Mouse (Mus musculus) hindbrain, embryonic 14.5 days (tissue): ENCODE measurements around the gene Eml6. TPM values are rescaled to one million over a fixed set of nuclear protein-coding genes. Genes with fewer than 3 reads are reported as not detected.
"Not testable (repeated sequence)": the region's sequence is repeated elsewhere in the genome, so short reads cannot be mapped to it uniquely, and the experiment has no call there.

Experiments used
- ATAC-seq: fragments of 200-750 bp; cut with Nextera tagmentation; 2 replicates; pipeline ENCODE4 v1.8.0; 2017; ENCODE audit warnings: moderate number of reproducible peaks, mild to moderate bottlenecking, moderate TSS enrichment, moderate library complexity; ENCODE audit not compliant: low FRiP score
- DNase-seq: peaks from one replicate; pipeline ENCODE4 v3.0.0-alpha.2; 2015; ENCODE audit warnings: low spot score
- H3K27ac ChIP-seq: fragments of 300-500 bp; sonication (generic); 2 replicates; pipeline ENCODE4 v1.5.1; 2014; ENCODE audit warnings: mild to moderate bottlenecking, moderate library complexity
- H3K27me3 ChIP-seq: fragments of 300-500 bp; sonication (generic); 2 replicates; pipeline ENCODE4 v1.6.1; 2014; ENCODE audit warnings: mild to moderate bottlenecking, low read length, mixed read lengths; ENCODE audit not compliant: control insufficient read depth, insufficient read depth
- H3K36me3 ChIP-seq: fragments of 300-500 bp; sonication (generic); replicated peaks from 2 replicates; pipeline ENCODE4 v1.6.1; 2014; ENCODE audit not compliant: control insufficient read depth, insufficient read depth
- H3K4me1 ChIP-seq: fragments of 300-500 bp; sonication (generic); replicated peaks from 2 replicates; pipeline ENCODE4 v1.6.1; 2014; ENCODE audit warnings: antibody characterized with exemption, low read length, mixed read lengths; ENCODE audit not compliant: control insufficient read depth, insufficient read depth
- H3K4me2 ChIP-seq: fragments of 300-500 bp; sonication (generic); replicated peaks from 2 replicates; pipeline ENCODE4 v1.6.1; 2014; ENCODE audit warnings: mild to moderate bottlenecking, moderate library complexity
- H3K4me3 ChIP-seq: fragments of 300-500 bp; sonication (generic); replicated peaks from 2 replicates; pipeline ENCODE4 v1.5.1; 2014; ENCODE audit warnings: mild to moderate bottlenecking, low read length
- H3K9ac ChIP-seq: fragments of 300-500 bp; sonication (generic); 2 replicates; pipeline ENCODE4 v1.6.1; 2014
- H3K9me3 ChIP-seq: fragments of 300-500 bp; sonication (generic); 2 replicates; pipeline ENCODE4 v1.6.1; 2016; ENCODE audit warnings: low read length; ENCODE audit not compliant: control insufficient read depth
- WGBS: fragments of 180-500 bp; shearing (Covaris S2); extraction: QIAGEN DNeasy Blood & Tissue Kit; methylation state at CpG from one replicate; pipeline ENCODE4 v1.1.7; 2014; 5-methylcytosine and 5-hydroxymethylcytosine counted together
- polyA plus RNA-seq: library from polyadenylated mRNA; unstranded; fragments of >200 nt; fragmentation: Nextera tagmentation; extraction: Ambion mirVana; gene quantifications from 2 replicates; pipeline ENCODE4 v1.2.1, GENCODE M21; 2014

Gene Eml6
- polyA plus RNA-seq, 1 experiment from 2014 or later: 8.6 TPM

GRCm38 (mm10) chr11:29825271-29825718 lies 200.5 kb downstream of the Eml6 start, which contains the start of gene 4931440F15Rik:
Gene 4931440F15Rik, minus strand, starts transcription at chr11:29825668.
- H3K4me2 ChIP-seq: peak within 1 kb of the TSS; percentile 35
- H3K4me1 ChIP-seq, H3K36me3 ChIP-seq, H3K9me3 ChIP-seq, H3K4me3 ChIP-seq, H3K27ac ChIP-seq, DNase-seq, H3K9ac ChIP-seq: not testable (repeated sequence)
- 43% methylated on average over 21 of the region's 21 CpGs for WGBS
- ATAC-seq: peak; percentile 31; the same call in 1 of the 2 replicates
- peaks cover 18% of the 10 kb centered on the region for H3K27me3 ChIP-seq

- H3K36me3 ChIP-seq, H3K9me3 ChIP-seq, H3K4me3 ChIP-seq, H3K9ac ChIP-seq, H3K27ac ChIP-seq, DNase-seq, H3K4me1 ChIP-seq: not testable (repeated sequence)
- 19% methylated on average over 54 of the region's 62 CpGs for WGBS
- peaks cover 18% of the 10 kb centered on the region for H3K27me3 ChIP-seq
- peak overlapping the region; percentile 35 for H3K4me2 ChIP-seq
- peak; percentile 44 for ATAC-seq
Measured at GRCm38 (mm10) chr11:29824474-29825270, 201.2 kb downstream of the Eml6 start.

GRCm38 (mm10) chr11:29823141-29823540 lies 202.7 kb downstream of the Eml6 start:
- WGBS: 94% methylated on average over 2 of the region's 2 CpGs
- Histone ChIP-seq H3K9ac (no peak overlapping the region), H3K27ac (no peak overlapping the region), H3K9me3 (no peaks in the 10 kb centered on the region), H3K27me3 (peaks cover 18% of the 10 kb centered on the region), H3K4me3 (no peak overlapping the region), H3K4me2 (no peak overlapping the region), H3K36me3 (no peaks in the 10 kb centered on the region), H3K4me1 (no peaks in the 10 kb centered on the region)
- DNase-seq: no peak
- no peak for ATAC-seq

- H3K27ac ChIP-seq: no peak overlapping the region
- no peak overlapping the region for H3K4me3 ChIP-seq
- H3K27me3 ChIP-seq: no peaks in the 10 kb centered on the region
- H3K4me1 ChIP-seq: no peaks in the 10 kb centered on the region
- ATAC-seq (no peak), DNase-seq (no peak)
- no peaks in the 10 kb centered on the region for H3K36me3 ChIP-seq
- no peaks in the 10 kb centered on the region for H3K9me3 ChIP-seq
- no peak overlapping the region for H3K4me2 ChIP-seq
- H3K9ac ChIP-seq: no peak overlapping the region
Measured at GRCm38 (mm10) chr11:29815670-29816069, 210.2 kb downstream of the Eml6 start.

GRCm38 (mm10) chr11:29815261-29815660 lies 210.6 kb downstream of the Eml6 start:
- WGBS: 85% methylated on average over 3 of the region's 3 CpGs

GRCm38 (mm10) chr11:29813267-29813666 lies 212.6 kb downstream of the Eml6 start:
- H3K9ac ChIP-seq: no peak overlapping the region
- no peak for ATAC-seq
- H3K27ac ChIP-seq: no peak overlapping the region
- 82% methylated on average over 1 of the region's 1 CpGs for WGBS
- H3K4me2 ChIP-seq: no peak overlapping the region
- no peak for DNase-seq
- H3K36me3 ChIP-seq: no peaks in the 10 kb centered on the region
- no peak overlapping the region for H3K4me3 ChIP-seq
- no peaks in the 10 kb centered on the region for H3K27me3 ChIP-seq
- no peaks in the 10 kb centered on the region for H3K4me1 ChIP-seq
- no peaks in the 10 kb centered on the region for H3K9me3 ChIP-seq

More at GRCm38 (mm10) chr11:29815261-29815660, 210.6 kb downstream of the Eml6 start:
- Histone ChIP-seq H3K9ac (no peak overlapping the region), H3K4me3 (no peak overlapping the region), H3K27me3 (no peaks in the 10 kb centered on the region), H3K4me2 (no peak overlapping the region), H3K9me3 (no peaks in the 10 kb centered on the region), H3K27ac (no peak overlapping the region), H3K36me3 (no peaks in the 10 kb centered on the region), H3K4me1 (no peaks in the 10 kb centered on the region)
- DNase-seq (no peak), ATAC-seq (no peak)

- DNase-seq (no peak), ATAC-seq (no peak)
- H3K4me2 ChIP-seq: no peak overlapping the region
- H3K27me3 ChIP-seq: no peaks in the 10 kb centered on the region
- H3K36me3 ChIP-seq: no peaks in the 10 kb centered on the region
- no peaks in the 10 kb centered on the region for H3K4me1 ChIP-seq
- 90% methylated on average over 3 of the region's 3 CpGs for WGBS
- no peak overlapping the region for H3K9ac ChIP-seq
- H3K4me3 ChIP-seq: no peak overlapping the region
- no peaks in the 10 kb centered on the region for H3K9me3 ChIP-seq
- H3K27ac ChIP-seq: no peak overlapping the region
Measured at GRCm38 (mm10) chr11:29812475-29812874, 213.4 kb downstream of the Eml6 start.

- H3K36me3 ChIP-seq: no peaks in the 10 kb centered on the region
- H3K4me2 ChIP-seq: no peak overlapping the region
- DNase-seq (no peak), ATAC-seq (no peak)
- H3K4me3 ChIP-seq: no peak overlapping the region
- no peak overlapping the region for H3K27ac ChIP-seq
- no peaks in the 10 kb centered on the region for H3K9me3 ChIP-seq
- H3K9ac ChIP-seq: no peak overlapping the region
- WGBS: 73% methylated on average over 3 of the region's 3 CpGs
- no peaks in the 10 kb centered on the region for H3K4me1 ChIP-seq
- H3K27me3 ChIP-seq: no peaks in the 10 kb centered on the region
Measured at GRCm38 (mm10) chr11:29810324-29810723, 215.5 kb downstream of the Eml6 start.

GRCm38 (mm10) chr11:29808981-29809589 lies 216.7 kb downstream of the Eml6 start:
- Histone ChIP-seq H3K9me3 (no peaks in the 10 kb centered on the region), H3K4me1 (no peaks in the 10 kb centered on the region), H3K36me3 (no peaks in the 10 kb centered on the region), H3K27me3 (no peaks in the 10 kb centered on the region), H3K4me3 (no peak overlapping the region), H3K4me2 (no peak overlapping the region), H3K9ac (no peak overlapping the region), H3K27ac (no peak overlapping the region)
- ATAC-seq: no peak
- WGBS: 89% methylated on average over 7 of the region's 7 CpGs
- no peak for DNase-seq
